Mouse (Mus musculus): ENCODE data around the gene Bri3bp. TPM values are rescaled to one million over a fixed set of nuclear protein-coding genes. Genes with fewer than 3 reads are reported as not detected.

Bri3bp gene
- polyA plus RNA-seq, 2 experiments: 15.0 to 30.0 TPM

GRCm38 (mm10) chr5:125403481-125404465, 37.6 kb upstream of the Bri3bp start:
- Histone ChIP-seq H3K4me3 (replicated peaks; ENCODE audit: low read length) (peak overlapping the region; percentile 58), H3K9ac (ENCODE audit: low read depth, low read length, severe bottlenecking) (no peak overlapping the region), H3K9me3 (ENCODE audit: control insufficient read depth, low read length) (no peaks in the 10 kb centered on the region), H3K4me1 (ENCODE audit: control insufficient read depth, insufficient read depth, low read length) (peaks cover 12% of the 10 kb centered on the region), H3K4me2 (replicated peaks; ENCODE audit: low read depth, low read length, severe bottlenecking) (peak overlapping the region; percentile 51), H3K27ac (replicated peaks; ENCODE audit: low read depth, low read length) (no peak overlapping the region), H3K36me3 (ENCODE audit: control insufficient read depth, insufficient read depth, low read length) (no peaks in the 10 kb centered on the region), H3K27me3 (ENCODE audit: control insufficient read depth, insufficient read depth, low read length) (no peaks in the 10 kb centered on the region)
- 0 out of 2 replicates have a peak, but pooled peaks have one; percentile 25 for ATAC-seq (ENCODE audit: low FRiP score, low read depth)
- no peak for TF ChIP-seq POLR2A (IDR thresholded peaks at IDR 0.05; ENCODE audit: borderline replicate concordance, extremely low read depth, insufficient read depth, insufficient read length)
- DNase-seq (ENCODE audit: low spot score): peak; percentile 90
- WGBS: 16% methylated on average over 31 of the region's 31 CpGs

GRCm38 (mm10) chr5:125404536-125404902, 36.8 kb upstream of the Bri3bp start:
- Histone ChIP-seq H3K4me2 (replicated peaks; ENCODE audit: low read depth, low read length, severe bottlenecking) (peak overlapping the region; percentile 82), H3K27me3 (ENCODE audit: control insufficient read depth, insufficient read depth, low read length) (no peaks in the 10 kb centered on the region), H3K36me3 (ENCODE audit: control insufficient read depth, insufficient read depth, low read length) (no peaks in the 10 kb centered on the region), H3K9ac (ENCODE audit: low read depth, low read length, severe bottlenecking) (peak overlapping the region; percentile 61), H3K4me3 (replicated peaks; ENCODE audit: low read length) (peak overlapping the region; percentile 58), H3K27ac (replicated peaks; ENCODE audit: low read depth, low read length) (peak overlapping the region; percentile 86), H3K4me1 (ENCODE audit: control insufficient read depth, insufficient read depth, low read length) (peaks cover 12% of the 10 kb centered on the region), H3K9me3 (ENCODE audit: control insufficient read depth, low read length) (no peaks in the 10 kb centered on the region)
- DNase-seq (ENCODE audit: low spot score): peak; percentile 45
- no peak for TF ChIP-seq POLR2A (IDR thresholded peaks at IDR 0.05; ENCODE audit: borderline replicate concordance, extremely low read depth, insufficient read depth, insufficient read length)
- ATAC-seq (ENCODE audit: low FRiP score, low read depth): no peak
- WGBS: 1% methylated on average over 7 of the region's 7 CpGs

GRCm38 (mm10) chr5:125404903-125405545, 36.3 kb upstream of the Bri3bp start:
- Histone ChIP-seq H3K4me2 (replicated peaks; ENCODE audit: low read depth, low read length, severe bottlenecking) (peak overlapping the region; percentile 82), H3K9me3 (ENCODE audit: control insufficient read depth, low read length) (no peaks in the 10 kb centered on the region), H3K27ac (replicated peaks; ENCODE audit: low read depth, low read length) (peak overlapping the region; percentile 86), H3K27me3 (ENCODE audit: control insufficient read depth, insufficient read depth, low read length) (no peaks in the 10 kb centered on the region), H3K4me1 (ENCODE audit: control insufficient read depth, insufficient read depth, low read length) (peaks cover 12% of the 10 kb centered on the region), H3K36me3 (ENCODE audit: control insufficient read depth, insufficient read depth, low read length) (no peaks in the 10 kb centered on the region), H3K4me3 (replicated peaks; ENCODE audit: low read length) (peak overlapping the region; percentile 58), H3K9ac (ENCODE audit: low read depth, low read length, severe bottlenecking) (peak overlapping the region; percentile 61)
- peak; percentile 17; the same call in 1 of the 2 replicates for ATAC-seq (ENCODE audit: low FRiP score, low read depth)
- DNase-seq (ENCODE audit: low spot score): peak; percentile 76
- no peak for TF ChIP-seq POLR2A (IDR thresholded peaks at IDR 0.05; ENCODE audit: borderline replicate concordance, extremely low read depth, insufficient read depth, insufficient read length)
- WGBS: under 1% methylated on average over 28 of the region's 28 CpGs

GRCm38 (mm10) chr5:125405546-125406248, 35.7 kb upstream of the Bri3bp start:
- no peak for TF ChIP-seq POLR2A (IDR thresholded peaks at IDR 0.05; ENCODE audit: borderline replicate concordance, extremely low read depth, insufficient read depth, insufficient read length)
- H3K27me3 ChIP-seq (ENCODE audit: control insufficient read depth, insufficient read depth, low read length): no peaks in the 10 kb centered on the region
- ATAC-seq (ENCODE audit: low FRiP score, low read depth) (peak; percentile 72), DNase-seq (ENCODE audit: low spot score) (peak; percentile 90)
- peak overlapping the region; percentile 58 for H3K4me3 ChIP-seq (replicated peaks; ENCODE audit: low read length)
- H3K9me3 ChIP-seq (ENCODE audit: control insufficient read depth, low read length): no peaks in the 10 kb centered on the region
- H3K9ac ChIP-seq (ENCODE audit: low read depth, low read length, severe bottlenecking): peak overlapping the region; percentile 61
- H3K4me2 ChIP-seq (replicated peaks; ENCODE audit: low read depth, low read length, severe bottlenecking): peak overlapping the region; percentile 82
- H3K36me3 ChIP-seq (ENCODE audit: control insufficient read depth, insufficient read depth, low read length): no peaks in the 10 kb centered on the region
- peak overlapping the region; percentile 86 for H3K27ac ChIP-seq (replicated peaks; ENCODE audit: low read depth, low read length)
- peaks cover 12% of the 10 kb centered on the region for H3K4me1 ChIP-seq (ENCODE audit: control insufficient read depth, insufficient read depth, low read length)
- WGBS: under 1% methylated on average over 31 of the region's 31 CpGs
